In the genomic region with DNA sequence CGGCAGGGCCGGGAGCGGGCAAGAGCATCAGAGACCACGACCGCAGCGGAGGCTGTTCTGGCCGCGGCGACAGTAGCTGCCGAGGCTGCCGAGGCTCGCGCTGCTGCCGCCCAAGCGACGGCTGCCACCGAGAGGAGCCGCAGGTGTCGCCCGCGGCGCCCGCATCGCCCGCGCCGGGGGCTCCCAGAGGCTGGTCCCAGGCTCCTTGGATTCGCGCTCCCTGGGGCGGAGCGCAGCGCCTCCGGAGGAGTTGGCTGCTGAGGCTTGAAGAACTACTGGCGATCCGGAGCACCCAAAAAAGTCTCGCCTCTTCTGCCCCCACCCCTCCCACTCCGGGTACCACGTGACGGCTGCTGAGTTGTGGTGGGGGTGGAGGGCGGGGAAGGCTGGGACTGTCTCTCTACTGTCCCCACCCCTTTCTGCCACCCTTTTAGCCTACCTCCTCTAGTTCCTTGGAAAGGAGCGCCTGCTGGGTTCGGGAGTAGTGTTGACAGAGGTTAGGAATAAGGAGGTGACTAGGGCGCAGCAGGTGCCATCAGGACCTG, we compare ENCODE assay signal across 7 mouse cellular contexts. TPM values are rescaled to one million over a fixed set of nuclear protein-coding genes. Genes with fewer than 3 reads are reported as not detected.
DNase-seq lines count a peak whose midpoint lies in the region; ATAC-seq and TF ChIP-seq lines count a peak whose summit lies in the region.

No protein-coding gene starts in this region.

- H3K4me2 ChIP-seq in forebrain, postnatal 0 days (ENCODE audit: low read depth) = peak overlapping the region; percentile 99
- peak overlapping the region; percentile 99 for H3K4me2 ChIP-seq in hindbrain, postnatal 0 days (ENCODE audit: low read depth, low read length)
- peak overlapping the region; percentile 96 for H3K4me2 ChIP-seq in limb, embryonic 13.5 days (replicated peaks)
- peak overlapping the region; percentile 100 for H3K4me2 ChIP-seq in midbrain, embryonic 15.5 days

- peaks cover 7% of the 10 kb centered on the region; the same call in 1 of the 2 replicates for H3K27me3 ChIP-seq in G1E (ENCODE audit: insufficient read depth, low read length)
- H3K27me3 ChIP-seq in forebrain, postnatal 0 days (ENCODE audit: insufficient read depth, low read length) = no peaks in the 10 kb centered on the region
- H3K27me3 ChIP-seq in hindbrain, postnatal 0 days (ENCODE audit: insufficient read depth, low read length) = no peaks in the 10 kb centered on the region; the same call in 1 of the 2 replicates
- H3K27me3 ChIP-seq in limb, embryonic 13.5 days = peaks cover 66% of the 10 kb centered on the region
- H3K27me3 ChIP-seq in midbrain, embryonic 15.5 days (replicated peaks) = peaks cover 5% of the 10 kb centered on the region; the same call in 1 of the 2 replicates

- H3K9ac ChIP-seq in forebrain, postnatal 0 days = peak overlapping the region; percentile 56
- peak overlapping the region; percentile 56 for H3K9ac ChIP-seq in hindbrain, postnatal 0 days (replicated peaks; ENCODE audit: low read length)
- peak overlapping the region; percentile 63 for H3K9ac ChIP-seq in limb, embryonic 13.5 days
- peak overlapping the region; percentile 73 for H3K9ac ChIP-seq in midbrain, embryonic 15.5 days

- peak overlapping the region; percentile 50; the same call in 1 of the 2 replicates for H3K27ac ChIP-seq in forebrain, postnatal 0 days (ENCODE audit: low read depth, low read length)
- H3K27ac ChIP-seq in hindbrain, postnatal 0 days = peak overlapping the region; percentile 64
- H3K27ac ChIP-seq in limb, embryonic 13.5 days = no peak overlapping the region
- peak overlapping the region; percentile 65 for H3K27ac ChIP-seq in midbrain, embryonic 15.5 days

- 1% methylated on average over 43 of the region's 43 CpGs for WGBS in forebrain, postnatal 0 days
- 0% methylated on average over 21 of the region's 43 CpGs for WGBS in hindbrain, postnatal 0 days
- 0% methylated on average over 41 of the region's 43 CpGs for WGBS in limb, embryonic 13.5 days
- under 1% methylated on average over 43 of the region's 43 CpGs for WGBS in midbrain, embryonic 15.5 days

- peak overlapping the region; percentile 72 for H3K4me3 ChIP-seq in G1E (ENCODE audit: low read depth, low read length)
- peak overlapping the region; percentile 53 for H3K4me3 ChIP-seq in forebrain, postnatal 0 days (ENCODE audit: low read depth, low read length)
- H3K4me3 ChIP-seq in hindbrain, postnatal 0 days (ENCODE audit: low read length) = peak overlapping the region; percentile 59
- peak overlapping the region; percentile 54 for H3K4me3 ChIP-seq in limb, embryonic 13.5 days
- peak overlapping the region; percentile 68 for H3K4me3 ChIP-seq in midbrain, embryonic 15.5 days

- peak; percentile 45 for DNase-seq in G1E (ENCODE audit: low spot score)
- peak; percentile 61 for DNase-seq in adrenal gland, adult 2 months
- DNase-seq in forebrain, postnatal 0 days = peak; percentile 55
- DNase-seq in hindbrain, postnatal 0 days (ENCODE audit: low spot score) = peak; percentile 59
- DNase-seq in thymus, postnatal 14 days = peak; percentile 45

- H3K36me3 ChIP-seq in G1E (replicated peaks) = no peaks in the 10 kb centered on the region
- no peaks in the 10 kb centered on the region for H3K36me3 ChIP-seq in forebrain, postnatal 0 days (ENCODE audit: insufficient read depth)
- no peaks in the 10 kb centered on the region for H3K36me3 ChIP-seq in hindbrain, postnatal 0 days (ENCODE audit: insufficient read depth, low read length)
- H3K36me3 ChIP-seq in limb, embryonic 13.5 days = no peaks in the 10 kb centered on the region
- no peaks in the 10 kb centered on the region for H3K36me3 ChIP-seq in midbrain, embryonic 15.5 days (replicated peaks)

- peaks cover 43% of the 10 kb centered on the region for H3K9me3 ChIP-seq in G1E (replicated peaks)
- no peaks in the 10 kb centered on the region for H3K9me3 ChIP-seq in forebrain, postnatal 0 days (ENCODE audit: low read length)
- H3K9me3 ChIP-seq in hindbrain, postnatal 0 days (ENCODE audit: low read length) = no peaks in the 10 kb centered on the region
- no peaks in the 10 kb centered on the region for H3K9me3 ChIP-seq in limb, embryonic 13.5 days
- no peaks in the 10 kb centered on the region for H3K9me3 ChIP-seq in midbrain, embryonic 15.5 days

- H3K4me1 ChIP-seq in G1E (ENCODE audit: insufficient read depth, low read depth, low read length) = peaks cover 17% of the 10 kb centered on the region
- H3K4me1 ChIP-seq in forebrain, postnatal 0 days (ENCODE audit: insufficient read depth) = peaks cover 17% of the 10 kb centered on the region
- H3K4me1 ChIP-seq in hindbrain, postnatal 0 days (ENCODE audit: insufficient read depth, low read length) = 0 out of 2 replicates have a peak, but pooled peaks cover 5% of the 10 kb centered on the region
- H3K4me1 ChIP-seq in limb, embryonic 13.5 days = peaks cover 33% of the 10 kb centered on the region
- peaks cover 28% of the 10 kb centered on the region for H3K4me1 ChIP-seq in midbrain, embryonic 15.5 days

- no peak for TF ChIP-seq CTCF in G1E (IDR thresholded peaks at IDR 0.05; ENCODE audit: low read depth, low read length)
- TF ChIP-seq CTCF in forebrain, postnatal 0 days (IDR thresholded peaks at IDR 0.05; ENCODE audit: low read depth) = no peak
- TF ChIP-seq CTCF in hindbrain, postnatal 0 days (IDR thresholded peaks at IDR 0.05; ENCODE audit: low read depth) = no peak

- ATAC-seq in G1E (ENCODE audit: extremely low read depth, insufficient number of reproducible peaks, low FRiP score, poor library complexity, severe bottlenecking) = no peak
- peak; percentile 73 for ATAC-seq in forebrain, postnatal 0 days
- peak; percentile 68 for ATAC-seq in hindbrain, postnatal 0 days
- ATAC-seq in limb, embryonic 13.5 days (ENCODE audit: low FRiP score, low read depth) = peak; percentile 51
- peak; percentile 79 for ATAC-seq in midbrain, embryonic 15.5 days (replicated peaks)

RNA-seq across cellular contexts. Expression of a gene that starts 0.9 kb away (rescaled TPM):
- total RNA-seq in G1E (2014; fragmentation: Nextera tagmentation) (1.2 TPM in 1 of 2 replicates, not detected in the other), G1E (2017) (1.2 and 1.7 TPM in 2 replicates)
- 0.61 and 0.68 TPM in 2 replicates for polyA plus RNA-seq in G1E (2012)
- total RNA-seq in adrenal gland, adult 2 months (2021) = 10 to 100 TPM in 1 of 2 experiments, 1 to 10 TPM in 1; 8.5 to 20.4 TPM
- polyA plus RNA-seq in adrenal gland, adult 2 months (2012; rRNA removed) = 0.98 and 2.0 TPM in 2 replicates
- 58.9 and 88.7 TPM in 2 replicates for total RNA-seq in forebrain, postnatal 0 days (2014; rRNA removed)
- polyA plus RNA-seq in forebrain, postnatal 0 days (2015; fragmentation: Nextera tagmentation; extraction: Ambion mirVana) = 51.1 and 76.1 TPM in 2 replicates
- total RNA-seq in hindbrain, postnatal 0 days (2014; rRNA removed) = 94.9 and 102 TPM in 2 replicates
- polyA plus RNA-seq in hindbrain, postnatal 0 days (2015; fragmentation: Nextera tagmentation; extraction: Ambion mirVana) = 90.6 and 90.7 TPM in 2 replicates
- polyA plus RNA-seq in limb, embryonic 13.5 days (2015; fragmentation: Nextera tagmentation; extraction: Ambion mirVana) = 12.0 and 14.3 TPM in 2 replicates
- polyA plus RNA-seq in midbrain, embryonic 15.5 days (2015; fragmentation: Nextera tagmentation; extraction: Ambion mirVana) = 75.2 and 78.7 TPM in 2 replicates
